Mouse (Mus musculus) bone marrow, adult 2 months (tissue): Measurements from ENCODE around the gene Fastkd2.

ENCODE experiments used
- CTCF ChIP-seq: fragments of 200-500 bp; IDR thresholded peaks from 2 replicates; pipeline ENCODE4 v1.5.1; 2011; ENCODE audit warnings: low read length, control low read depth; ENCODE audit not compliant: control insufficient read depth, insufficient read depth
- POLR2A ChIP-seq: fragments of 200-500 bp; IDR thresholded peaks from 2 replicates; pipeline ENCODE4 v1.6.1; 2011; ENCODE audit warnings: low read depth, mild to moderate bottlenecking, control low read depth, low read length, borderline replicate concordance; ENCODE audit not compliant: control insufficient read depth

GRCm38 (mm10) chr1:63770309-63770708, 39.9 kb downstream of the Fastkd2 start:
- TF ChIP-seq CTCF: no peak
- no peak for TF ChIP-seq POLR2A
